Mouse (Mus musculus) frontal cortex, adult 2 months (tissue): ENCODE measurements around the gene Dnase1l1. TPM values are rescaled to one million over a fixed set of nuclear protein-coding genes. Genes with fewer than 3 reads are reported as not detected.

Experiments
- polyA plus RNA-seq: library from polyadenylated mRNA; depleted of rRNA; stranded (reverse); fragments of >200 nt; gene quantifications from 2 replicates; pipeline ENCODE4 v1.2.3, GENCODE M21; 2012; rRNA removed

Gene Dnase1l1
- polyA plus RNA-seq, 1 experiment, result 4.8 TPM

Other genes with a start within 250 kb of the Dnase1l1 start
- 0.25 and 0.32 TPM in 2 replicates for gene Opn1mw, start 154.9 kb downstream of the Dnase1l1 start, polyA plus RNA-seq
- 29.7 and 30.6 TPM in 2 replicates for gene Mecp2, start 147.0 kb downstream of the Dnase1l1 start, polyA plus RNA-seq
- gene Tex28, start 114.5 kb downstream of the Dnase1l1 start, polyA plus RNA-seq, result not detected in 2 replicates
- 0.04 TPM in 2 replicates for gene Tktl1, start 105.1 kb downstream of the Dnase1l1 start, polyA plus RNA-seq
- gene Flna, start 32.5 kb downstream of the Dnase1l1 start, polyA plus RNA-seq, result 131 and 166 TPM in 2 replicates
- gene Emd, start 27.6 kb downstream of the Dnase1l1 start, polyA plus RNA-seq, result 45.2 and 45.8 TPM in 2 replicates
- 698 and 796 TPM in 2 replicates for gene Rpl10, start 11.5 kb downstream of the Dnase1l1 start, polyA plus RNA-seq
- 95.1 and 109 TPM in 2 replicates for gene Taz, start 425 bp downstream of the Dnase1l1 start, polyA plus RNA-seq
- gene Atp6ap1, start 14.8 kb upstream of the Dnase1l1 start, polyA plus RNA-seq, result 465 and 472 TPM in 2 replicates
- 923 and 1,152 TPM in 2 replicates for gene Gdi1, start 22.7 kb upstream of the Dnase1l1 start, polyA plus RNA-seq
- gene Fam50a, start 30.7 kb upstream of the Dnase1l1 start, polyA plus RNA-seq, result 46.8 and 58.9 TPM in 2 replicates
- gene Plxna3, start 46.7 kb upstream of the Dnase1l1 start, polyA plus RNA-seq, result 55.4 and 59.9 TPM in 2 replicates
- 57.1 and 65.1 TPM in 2 replicates for gene Lage3, start 71.3 kb upstream of the Dnase1l1 start, polyA plus RNA-seq
- gene Ubl4a, start 90.9 kb upstream of the Dnase1l1 start, polyA plus RNA-seq, result 68.4 and 73.3 TPM in 2 replicates
- gene Slc10a3, start 91.0 kb upstream of the Dnase1l1 start, polyA plus RNA-seq, result 4.3 and 4.8 TPM in 2 replicates
- gene Fam3a, start 110.9 kb upstream of the Dnase1l1 start, polyA plus RNA-seq, result 33.8 and 33.9 TPM in 2 replicates
- gene Ikbkg, start 111.0 kb upstream of the Dnase1l1 start, polyA plus RNA-seq, result 20.5 and 21.4 TPM in 2 replicates
- 30.2 and 31.8 TPM in 2 replicates for gene G6pdx, start 146.9 kb upstream of the Dnase1l1 start, polyA plus RNA-seq
- not detected in 2 replicates for gene Gm6880, start 199.1 kb upstream of the Dnase1l1 start, polyA plus RNA-seq